29 mouse cellular contexts compared by ENCODE assay signal in the genomic region with DNA sequence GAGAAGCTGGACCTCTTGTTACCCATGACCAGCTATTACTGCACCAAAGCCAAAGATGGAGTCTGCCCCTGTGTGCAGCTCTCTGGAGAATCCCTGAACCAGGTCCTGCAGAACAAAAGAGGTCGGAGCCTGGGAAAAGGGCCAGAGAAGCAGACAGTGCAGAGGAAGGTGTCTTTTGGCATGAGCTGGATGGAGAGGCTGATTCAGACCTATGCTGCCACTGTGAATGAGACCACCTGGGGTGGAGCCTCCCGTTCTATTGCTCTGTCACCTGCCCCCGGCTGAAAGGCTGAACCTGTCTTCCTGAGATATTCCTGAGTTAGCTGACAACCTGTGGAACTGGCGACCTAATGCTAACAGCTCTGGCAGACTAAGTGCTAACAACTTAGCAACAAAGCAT. TPM values are rescaled to one million over a fixed set of nuclear protein-coding genes. Genes with fewer than 3 reads are reported as not detected.
"Had no signal": no experiment of that assay in that cellular context is flagged by ENCODE, and none has a peak within 500 bp of the region (broad histone marks: within the 10 kb centered on the region; RNA-seq: fewer than 3 reads in every experiment).

No protein-coding gene starts in this region.

- ATAC-seq: liver, postnatal 0 days; lung, postnatal 0 days; midbrain, embryonic 13.5 days; midbrain, embryonic 16.5 days had no signal

- H3K36me3 ChIP-seq: kidney, embryonic 15.5 days; midbrain, embryonic 10.5 days; midbrain, embryonic 13.5 days; stomach, embryonic 15.5 days had no signal

- H3K9me3 ChIP-seq: kidney, embryonic 15.5 days; megakaryocyte, embryonic 14.5 days; midbrain, embryonic 10.5 days; midbrain, embryonic 13.5 days; stomach, embryonic 15.5 days had no signal

- DNase-seq: kidney, postnatal 10 days; kidney, postnatal 36 days; layer of hippocampus, postnatal 36 days; liver, postnatal 0 days; lung, embryonic 14.5 days; lung, postnatal 36 days; right cerebral cortex, adult 18-20 months; right cerebral cortex, postnatal 14 days; right cerebral cortex, postnatal 4 days; thymus, postnatal 25 days had no signal

- H3K27me3 ChIP-seq: kidney, embryonic 15.5 days; midbrain, embryonic 13.5 days; stomach, embryonic 15.5 days had no signal

- H3K4me1 ChIP-seq: kidney, embryonic 15.5 days; megakaryocyte, embryonic 14.5 days; midbrain, embryonic 13.5 days; stomach, embryonic 15.5 days had no signal

- H3K9ac ChIP-seq: kidney, embryonic 15.5 days; liver, embryonic 14.5 days; liver, postnatal 0 days; lung, embryonic 14.5 days; midbrain, embryonic 13.5 days; stomach, embryonic 15.5 days had no signal

- H3K4me2 ChIP-seq: kidney, embryonic 15.5 days; lung, embryonic 14.5 days; midbrain, embryonic 13.5 days; stomach, embryonic 15.5 days had no signal

- H3K27ac ChIP-seq: kidney, embryonic 15.5 days; left cerebral cortex, adult 2 months; liver, embryonic 14.5 days; midbrain, embryonic 10.5 days; midbrain, embryonic 13.5 days; stomach, embryonic 15.5 days had no signal

- H3K4me3 ChIP-seq: kidney, embryonic 15.5 days; left cerebral cortex, adult 2 months; megakaryocyte, embryonic 14.5 days; midbrain, embryonic 10.5 days; midbrain, embryonic 13.5 days; stomach, embryonic 15.5 days had no signal

RNA-seq across cellular contexts. Expression of gene Gm13539, which starts 1.1 kb away (rescaled TPM):
- total RNA-seq: layer of hippocampus, adult 8-10 months; layer of hippocampus, postnatal 10 days; layer of hippocampus, postnatal 36 days; left cerebral cortex, adult 2 months; left cerebral cortex, postnatal 10 days; left cerebral cortex, postnatal 36 days; liver, adult 2 months had no signal
- polyA plus RNA-seq: kidney, embryonic 15.5 days; limb, embryonic 14.5 days; liver, adult 2 months; liver, embryonic 14.5 days; liver, postnatal 0 days; lung, embryonic 14.5 days; midbrain, embryonic 10.5 days; midbrain, embryonic 13.5 days; midbrain, embryonic 16.5 days; neural tube, embryonic 11.5 days; neural tube, embryonic 14.5 days; stomach, embryonic 15.5 days had no signal

RNA-seq across cellular contexts. Expression of gene Lcn11, which starts 4.1 kb away (rescaled TPM):
- total RNA-seq: layer of hippocampus, adult 8-10 months; layer of hippocampus, postnatal 10 days; layer of hippocampus, postnatal 36 days; left cerebral cortex, adult 2 months; left cerebral cortex, postnatal 10 days; left cerebral cortex, postnatal 36 days; liver, adult 2 months had no signal
- polyA plus RNA-seq: kidney, embryonic 15.5 days; limb, embryonic 11.5 days; limb, embryonic 14.5 days; liver, adult 2 months; liver, embryonic 14.5 days; liver, postnatal 0 days; lung, embryonic 14.5 days; lung, postnatal 0 days; midbrain, embryonic 10.5 days; midbrain, embryonic 13.5 days; midbrain, embryonic 16.5 days; neural tube, embryonic 11.5 days; neural tube, embryonic 14.5 days; stomach, embryonic 15.5 days had no signal

RNA-seq across cellular contexts. Expression of gene Lcn3, which starts 15.6 kb away (rescaled TPM):
- total RNA-seq: layer of hippocampus, adult 8-10 months; layer of hippocampus, postnatal 10 days; layer of hippocampus, postnatal 36 days; left cerebral cortex, adult 2 months; left cerebral cortex, postnatal 10 days; left cerebral cortex, postnatal 36 days; liver, adult 2 months had no signal
- polyA plus RNA-seq: kidney, embryonic 15.5 days; limb, embryonic 11.5 days; limb, embryonic 14.5 days; liver, adult 2 months; liver, embryonic 14.5 days; liver, postnatal 0 days; lung, embryonic 14.5 days; lung, postnatal 0 days; midbrain, embryonic 10.5 days; midbrain, embryonic 13.5 days; midbrain, embryonic 16.5 days; neural tube, embryonic 11.5 days; neural tube, embryonic 14.5 days; stomach, embryonic 15.5 days had no signal

RNA-seq across cellular contexts. Expression of gene Glt6d1, which starts 34.7 kb away (rescaled TPM):
- total RNA-seq: layer of hippocampus, adult 8-10 months; layer of hippocampus, postnatal 10 days; layer of hippocampus, postnatal 36 days; left cerebral cortex, adult 2 months; left cerebral cortex, postnatal 10 days; left cerebral cortex, postnatal 36 days; liver, adult 2 months had no signal
- polyA plus RNA-seq: kidney, embryonic 15.5 days; limb, embryonic 11.5 days; limb, embryonic 14.5 days; liver, adult 2 months; liver, embryonic 14.5 days; liver, postnatal 0 days; lung, embryonic 14.5 days; lung, postnatal 0 days; midbrain, embryonic 10.5 days; midbrain, embryonic 13.5 days; midbrain, embryonic 16.5 days; neural tube, embryonic 11.5 days; neural tube, embryonic 14.5 days; stomach, embryonic 15.5 days; thymus, postnatal 0 days had no signal

RNA-seq across cellular contexts. Expression of gene Lcn9, which starts 42.0 kb away (rescaled TPM):
- total RNA-seq: layer of hippocampus, adult 8-10 months; layer of hippocampus, postnatal 10 days; layer of hippocampus, postnatal 36 days; left cerebral cortex, adult 2 months; left cerebral cortex, postnatal 10 days; left cerebral cortex, postnatal 36 days; liver, adult 2 months had no signal
- polyA plus RNA-seq: kidney, embryonic 15.5 days; limb, embryonic 11.5 days; limb, embryonic 14.5 days; liver, adult 2 months; liver, embryonic 14.5 days; liver, postnatal 0 days; lung, embryonic 14.5 days; lung, postnatal 0 days; midbrain, embryonic 10.5 days; midbrain, embryonic 13.5 days; midbrain, embryonic 16.5 days; neural tube, embryonic 11.5 days; neural tube, embryonic 14.5 days; stomach, embryonic 15.5 days had no signal
